ENCODE assay signal across 8 mouse cellular contexts in genomic region chr4:127419062-127419785, GRCm38 (mm10).
DNase-seq lines count a peak whose midpoint lies in the region; ATAC-seq lines count a peak whose summit lies in the region.

No protein-coding gene starts in this region.

- intact Hi-C loops in left cerebral cortex, postnatal 36 days (cut with DNase I) = no loop called here

- no peak overlapping the region for H3K27ac ChIP-seq in heart, embryonic 11.5 days (ENCODE audit: low read depth, low read length)
- peak overlapping the region; percentile 63 for H3K27ac ChIP-seq in forebrain, embryonic 12.5 days
- H3K27ac ChIP-seq in intestine, embryonic 16.5 days (ENCODE audit: low read length) = no peak overlapping the region
- H3K27ac ChIP-seq in neural tube, embryonic 12.5 days = peak overlapping the region; percentile 75

- no peak for ATAC-seq in heart, embryonic 11.5 days (replicated peaks; ENCODE audit: insufficient number of reproducible peaks, low FRiP score, low TSS enrichment)
- peak; percentile 53 for ATAC-seq in forebrain, embryonic 12.5 days (ENCODE audit: low FRiP score)
- ATAC-seq in intestine, embryonic 16.5 days = peak; percentile 56
- peak; percentile 93 for ATAC-seq in neural tube, embryonic 12.5 days (ENCODE audit: low FRiP score, low read depth)

- no peaks in the 10 kb centered on the region for H3K9me3 ChIP-seq in heart, embryonic 11.5 days (replicated peaks; ENCODE audit: control insufficient read depth, low read length)
- no peaks in the 10 kb centered on the region for H3K9me3 ChIP-seq in forebrain, embryonic 12.5 days
- H3K9me3 ChIP-seq in intestine, embryonic 16.5 days (ENCODE audit: control insufficient read depth, low read length) = no peaks in the 10 kb centered on the region
- H3K9me3 ChIP-seq in neural tube, embryonic 12.5 days = no peaks in the 10 kb centered on the region

- no peak overlapping the region for H3K4me2 ChIP-seq in heart, embryonic 11.5 days
- H3K4me2 ChIP-seq in forebrain, embryonic 12.5 days = no peak overlapping the region
- H3K4me2 ChIP-seq in intestine, embryonic 16.5 days (ENCODE audit: low read depth, low read length) = no peak overlapping the region
- H3K4me2 ChIP-seq in neural tube, embryonic 12.5 days (replicated peaks) = peak overlapping the region; percentile 44

- 26% methylated on average over 22 of the region's 22 CpGs for WGBS in heart, embryonic 11.5 days (ENCODE audit: insufficient replicate concordance)
- WGBS in forebrain, embryonic 12.5 days = 29% methylated on average over 22 of the region's 22 CpGs
- WGBS in intestine, embryonic 16.5 days = 11% methylated on average over 22 of the region's 22 CpGs
- 9% methylated on average over 22 of the region's 22 CpGs for WGBS in neural tube, embryonic 12.5 days

- no peaks in the 10 kb centered on the region for H3K27me3 ChIP-seq in heart, embryonic 11.5 days (ENCODE audit: control insufficient read depth, insufficient read depth, low read length)
- H3K27me3 ChIP-seq in forebrain, embryonic 12.5 days = peaks cover 2% of the 10 kb centered on the region; the same call in 1 of the 2 replicates
- H3K27me3 ChIP-seq in intestine, embryonic 16.5 days (replicated peaks; ENCODE audit: control insufficient read depth, insufficient read depth, low read length) = no peaks in the 10 kb centered on the region
- no peaks in the 10 kb centered on the region for H3K27me3 ChIP-seq in neural tube, embryonic 12.5 days (replicated peaks)

- DNase-seq in heart, adult 11 months = peak; percentile 86
- peak; percentile 67 for DNase-seq in adrenal gland, adult 8-10 months
- DNase-seq in left cerebral cortex, postnatal 36 days (ENCODE audit: low spot score in 2 of 2) = no peak
- no peak for DNase-seq in frontal cortex, postnatal 36 days (ENCODE audit: low spot score in 2 of 2)

- H3K9ac ChIP-seq in heart, embryonic 11.5 days (ENCODE audit: low read depth, low read length) = no peak overlapping the region
- H3K9ac ChIP-seq in forebrain, embryonic 12.5 days = no peak overlapping the region
- no peak overlapping the region for H3K9ac ChIP-seq in intestine, embryonic 16.5 days (ENCODE audit: low read depth, low read length)
- no peak overlapping the region for H3K9ac ChIP-seq in neural tube, embryonic 12.5 days

- no peak overlapping the region for H3K4me3 ChIP-seq in heart, embryonic 11.5 days (ENCODE audit: low read depth, low read length)
- no peak overlapping the region for H3K4me3 ChIP-seq in forebrain, embryonic 12.5 days (replicated peaks)
- no peak overlapping the region for H3K4me3 ChIP-seq in intestine, embryonic 16.5 days (ENCODE audit: low read length)
- no peak overlapping the region for H3K4me3 ChIP-seq in neural tube, embryonic 12.5 days

- H3K4me1 ChIP-seq in heart, embryonic 11.5 days (ENCODE audit: control insufficient read depth, insufficient read depth, low read length) = peaks cover 5% of the 10 kb centered on the region; the same call in 1 of the 2 replicates
- peaks cover 19% of the 10 kb centered on the region for H3K4me1 ChIP-seq in forebrain, embryonic 12.5 days
- peaks cover 24% of the 10 kb centered on the region for H3K4me1 ChIP-seq in intestine, embryonic 16.5 days (ENCODE audit: control insufficient read depth, insufficient read depth, low read length)
- peaks cover 36% of the 10 kb centered on the region for H3K4me1 ChIP-seq in neural tube, embryonic 12.5 days

- no peaks in the 10 kb centered on the region for H3K36me3 ChIP-seq in heart, embryonic 11.5 days (ENCODE audit: control insufficient read depth, insufficient read depth, low read length)
- no peaks in the 10 kb centered on the region for H3K36me3 ChIP-seq in forebrain, embryonic 12.5 days (replicated peaks)
- H3K36me3 ChIP-seq in intestine, embryonic 16.5 days (ENCODE audit: control insufficient read depth, insufficient read depth, low read length) = no peaks in the 10 kb centered on the region
- H3K36me3 ChIP-seq in neural tube, embryonic 12.5 days = no peaks in the 10 kb centered on the region

Comparison
In these comparisons a context has a peak if more than half of its experiments do, and no peak if none do; other contexts are left out.
1. DNase-seq: peak in heart, adult 11 months (single experiment) and adrenal gland, adult 8-10 months (single experiment); none in left cerebral cortex, postnatal 36 days (0 of 2) and frontal cortex, postnatal 36 days (0 of 2).
2. H3K27ac ChIP-seq: peak in forebrain, embryonic 12.5 days (single experiment) and neural tube, embryonic 12.5 days (single experiment); none in heart, embryonic 11.5 days (single experiment) and intestine, embryonic 16.5 days (single experiment).